Mouse (Mus musculus) cerebellum, adult 11 months (tissue): ENCODE results near the gene Pid1.

ENCODE experiments used
- DNase-seq: peaks from one replicate; pipeline ENCODE4 v3.0.0; 2022

The Pid1 gene

GRCm38 (mm10) chr1:84172941-84173340 is 191.0 kb downstream of the Pid1 start:
- no peak for DNase-seq

DNA sequence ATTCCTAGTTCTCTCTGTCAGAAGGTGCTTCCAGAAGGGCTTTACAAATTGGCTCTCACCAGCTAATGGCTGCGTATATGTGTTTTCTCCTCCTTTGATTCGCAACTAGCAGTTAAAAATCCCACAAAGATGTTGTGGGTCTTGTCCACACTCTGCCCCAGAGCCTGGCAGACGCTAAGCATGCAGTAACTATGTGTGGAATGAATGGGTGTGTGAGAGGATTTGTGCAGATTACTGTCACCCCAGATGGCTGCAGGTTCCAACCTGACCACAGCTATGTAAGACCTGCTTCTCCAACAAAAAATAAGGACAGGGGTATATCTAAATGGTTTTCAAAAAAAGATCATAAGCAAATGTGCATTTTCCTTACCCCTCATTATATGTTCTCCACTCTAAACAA is 206.2 kb downstream of the Pid1 start:
- DNase-seq: no peak

DNA sequence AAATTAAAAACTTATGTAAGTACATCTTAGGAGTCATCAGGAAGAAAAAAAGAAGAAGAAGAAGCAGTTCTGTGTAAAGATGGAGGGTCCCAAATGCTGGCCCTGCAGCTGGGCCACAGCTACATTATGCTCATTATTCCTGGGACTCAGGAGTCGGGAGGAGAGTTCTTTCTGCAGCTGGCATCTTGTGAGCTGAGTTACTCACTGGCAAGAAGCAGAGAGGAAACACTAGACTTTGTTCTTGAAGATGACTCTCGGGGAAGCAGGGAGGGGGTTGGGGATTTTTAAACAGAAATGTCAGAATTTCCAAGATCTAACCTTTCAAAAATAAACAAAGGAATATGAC is 208.4 kb downstream of the Pid1 start:
- no peak for DNase-seq

GRCm38 (mm10) chr1:84154725-84155584 is 209.0 kb downstream of the Pid1 start:
- no peak for DNase-seq

- no peak for DNase-seq
Observed at GRCm38 (mm10) chr1:84153943-84154342, 210.0 kb downstream of the Pid1 start.

DNA sequence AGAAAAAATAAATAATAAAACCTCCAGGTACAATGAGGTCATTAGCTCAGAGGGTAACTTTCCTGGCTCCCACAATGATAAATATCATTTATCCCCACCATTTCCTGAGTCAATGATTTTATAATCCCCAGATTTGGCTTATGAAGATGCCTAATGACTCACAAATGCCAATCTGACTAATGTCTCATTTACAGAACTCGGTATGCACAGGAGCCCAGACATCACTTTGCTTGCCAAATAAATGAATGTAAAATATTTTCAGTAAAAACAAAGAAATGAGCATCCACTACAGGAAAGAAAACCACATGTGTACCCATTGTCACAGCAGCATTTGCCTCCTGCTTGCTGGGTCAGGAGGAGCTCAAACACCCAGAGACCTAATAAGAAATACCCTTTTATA is 222.4 kb downstream of the Pid1 start:
- no peak for DNase-seq

DNA sequence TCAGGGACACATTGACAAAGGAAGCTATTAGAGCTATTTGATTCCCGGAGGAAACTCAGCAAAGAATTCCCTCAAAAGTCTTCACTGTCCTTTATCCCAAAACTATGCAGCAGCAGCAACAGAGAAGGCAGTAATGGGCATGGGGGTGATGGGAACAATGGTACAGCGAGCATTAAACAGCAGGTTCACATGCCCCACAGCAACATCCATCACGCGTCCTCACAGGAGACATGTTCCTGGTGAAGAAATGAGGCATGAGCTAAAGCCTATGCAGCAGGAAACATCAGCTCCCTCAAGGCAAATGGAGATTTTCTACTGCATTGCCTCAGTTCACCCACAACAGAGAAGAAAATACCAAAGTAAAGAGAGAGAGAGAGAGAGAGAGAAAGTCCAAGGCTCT is 231.5 kb downstream of the Pid1 start:
- no peak for DNase-seq

DNA sequence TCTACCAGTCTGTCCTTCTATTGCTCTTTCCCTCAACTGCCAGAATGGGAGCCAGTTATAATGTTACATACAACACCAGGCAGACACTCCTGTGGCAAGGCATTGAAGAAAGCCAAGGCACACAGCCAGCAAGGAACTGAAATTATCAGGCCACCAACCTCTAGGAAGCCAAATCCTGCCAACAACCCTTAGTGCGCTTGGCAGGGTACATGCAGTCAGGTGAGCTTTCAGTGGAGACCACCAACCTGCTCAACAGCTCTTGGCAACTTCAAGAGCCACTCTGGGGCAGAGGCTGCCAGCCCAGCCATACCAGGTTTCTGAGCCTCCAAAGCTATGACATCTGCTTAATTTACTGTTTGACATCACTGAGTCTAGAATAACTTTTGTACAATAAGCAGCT is 232.2 kb downstream of the Pid1 start:
- DNase-seq: peak; percentile 3

GRCm38 (mm10) chr1:84128510-84128909 is 235.5 kb downstream of the Pid1 start:
- peak; percentile 11 for DNase-seq

- DNase-seq: no peak
Observed at GRCm38 (mm10) chr1:84119306-84119705, 244.7 kb downstream of the Pid1 start.

DNA sequence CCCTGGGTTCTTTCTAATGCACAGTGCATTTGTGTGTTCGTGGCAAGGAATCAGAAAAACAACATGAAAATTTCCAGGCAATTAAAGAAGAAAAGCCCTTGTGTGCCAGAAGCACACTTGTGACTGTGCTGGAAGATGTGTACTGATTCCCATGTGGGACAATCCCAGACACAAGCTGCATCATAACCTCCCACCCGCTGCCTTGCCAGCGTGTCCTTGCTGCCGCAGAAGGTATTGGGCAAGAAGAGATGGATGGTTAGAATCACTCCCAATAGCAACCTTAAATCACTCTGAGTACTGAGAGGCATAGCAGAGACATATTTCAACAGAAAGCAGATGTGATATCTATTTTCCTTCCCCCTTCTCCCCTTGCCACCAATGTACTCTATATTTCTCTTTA is 257.2 kb downstream of the Pid1 start:
- no peak for DNase-seq

- no peak for DNase-seq
Observed at GRCm38 (mm10) chr1:84102052-84102451, 261.9 kb downstream of the Pid1 start.

DNA sequence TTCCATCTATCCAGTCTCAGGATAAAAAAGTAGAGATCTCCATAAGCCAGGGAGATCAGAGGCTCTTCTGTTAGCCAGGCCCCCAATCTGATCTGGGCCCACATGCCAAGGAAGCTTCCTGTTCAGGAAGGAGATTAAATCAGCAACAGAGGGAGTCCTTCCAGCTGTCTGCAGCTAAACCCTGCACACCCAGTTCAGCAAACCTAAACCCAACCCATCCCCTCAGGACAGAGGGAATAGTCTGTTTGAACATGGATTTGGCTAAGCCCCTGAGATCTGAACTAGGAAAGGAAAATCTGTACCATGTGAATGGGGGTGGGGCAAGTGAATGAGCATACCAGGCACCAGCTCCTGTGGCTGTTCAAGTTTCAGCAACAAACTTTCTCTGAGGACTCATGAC is 266.6 kb downstream of the Pid1 start:
- DNase-seq: no peak

DNA sequence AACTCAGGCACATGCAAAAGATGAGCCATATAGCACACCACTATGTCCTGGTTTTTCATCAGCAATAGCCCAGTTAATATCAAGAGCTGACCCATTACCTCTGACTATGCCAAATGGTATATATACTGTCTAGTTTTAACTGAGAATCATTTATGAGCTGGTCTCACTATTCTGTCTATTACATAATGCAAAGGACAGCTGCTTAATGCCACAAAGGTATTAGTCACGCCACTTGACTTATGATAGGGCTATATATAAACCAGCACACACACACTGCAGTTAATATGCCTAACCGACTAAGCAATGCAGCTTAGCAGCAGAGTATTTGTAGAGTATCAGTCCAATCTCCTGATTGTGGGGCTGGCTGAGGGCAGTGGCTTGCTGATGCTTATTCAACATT is 270.7 kb downstream of the Pid1 start:
- no peak for DNase-seq

DNA sequence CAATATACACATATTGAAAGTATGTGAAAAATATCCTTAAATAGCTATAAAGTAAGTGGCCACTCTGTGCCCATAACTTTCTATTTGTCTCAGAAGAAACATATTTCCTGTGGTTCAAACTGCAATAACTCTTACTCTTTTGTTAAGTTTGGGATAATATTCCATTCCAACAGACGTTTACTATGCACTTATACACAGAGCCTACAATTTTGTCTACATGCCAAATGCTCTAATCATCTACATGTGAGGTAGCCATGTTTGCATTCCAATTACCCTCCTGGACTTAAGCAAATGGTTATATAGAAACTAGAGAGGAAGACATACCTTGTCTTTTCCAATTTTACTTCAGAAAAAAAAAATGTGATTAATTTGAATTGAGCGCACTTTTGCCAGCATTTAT is 274.3 kb downstream of the Pid1 start:
- DNase-seq: no peak

- DNase-seq: no peak
Observed at GRCm38 (mm10) chr1:84087957-84088356, 276.0 kb downstream of the Pid1 start.

- DNase-seq: no peak
Observed at GRCm38 (mm10) chr1:84087325-84087724, 276.7 kb downstream of the Pid1 start.

GRCm38 (mm10) chr1:84086486-84086885 is 277.5 kb downstream of the Pid1 start:
- DNase-seq: no peak

DNA sequence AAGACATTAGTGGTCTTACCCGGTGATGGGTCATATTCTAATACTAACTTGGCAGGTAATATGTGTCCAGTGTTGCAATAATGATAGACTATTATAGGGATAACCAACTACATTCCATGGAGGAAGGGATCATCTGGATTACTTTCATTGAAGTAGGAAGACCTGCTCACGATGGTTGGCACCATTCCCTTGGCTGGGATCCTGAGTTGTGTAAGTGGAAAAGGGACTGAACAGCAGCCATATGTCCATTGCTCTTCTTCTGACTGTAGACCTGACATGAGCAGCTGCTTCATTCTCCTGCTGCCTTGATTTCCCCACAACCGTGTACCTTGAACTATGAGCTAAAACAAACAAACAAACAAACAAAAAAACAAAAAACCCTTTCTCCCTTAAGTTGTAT is 278.6 kb downstream of the Pid1 start:
- no peak for DNase-seq

DNA sequence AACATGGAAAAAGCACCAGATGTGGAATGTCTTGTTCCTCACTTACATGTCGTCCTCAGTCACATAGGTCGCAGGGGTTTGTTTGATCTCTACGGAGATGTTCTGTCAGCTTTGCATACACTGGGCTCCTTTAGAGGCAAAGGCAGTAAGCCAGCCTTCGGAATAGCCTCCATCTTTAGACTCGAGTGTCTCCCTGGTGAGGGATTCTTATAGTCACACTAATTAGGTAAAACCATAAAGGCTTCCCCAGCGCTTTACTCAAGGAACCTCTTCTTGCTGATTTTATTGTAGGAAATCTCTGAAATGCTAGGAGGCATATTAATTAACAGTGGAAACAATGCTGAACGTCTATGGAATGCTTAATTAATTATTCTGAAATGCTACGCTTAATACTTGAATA is 284.4 kb downstream of the Pid1 start:
- DNase-seq: no peak

DNA sequence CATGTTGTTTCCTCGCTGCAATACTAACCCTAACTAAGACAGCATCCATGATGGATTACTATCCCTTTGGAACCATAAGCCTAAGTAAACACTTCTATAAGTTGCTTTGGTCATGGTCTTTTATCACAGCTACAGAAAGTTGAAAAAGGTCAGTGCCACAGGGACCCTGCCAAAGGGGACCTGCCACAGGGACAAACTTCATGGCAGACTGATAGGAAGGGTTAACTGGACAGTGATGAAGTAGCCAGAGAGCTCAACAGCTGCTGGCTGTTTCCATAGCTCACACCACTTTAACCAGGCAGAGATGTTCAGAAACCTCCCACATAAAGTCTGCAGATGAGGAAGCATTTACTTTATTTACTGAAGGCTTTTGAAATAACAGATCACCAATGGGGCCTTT is 287.0 kb downstream of the Pid1 start:
- no peak for DNase-seq

- peak; percentile 5 for DNase-seq
Observed at GRCm38 (mm10) chr1:84056884-84057630, 306.9 kb downstream of the Pid1 start.

GRCm38 (mm10) chr1:84056306-84056705 is 307.7 kb downstream of the Pid1 start:
- DNase-seq: no peak

DNA sequence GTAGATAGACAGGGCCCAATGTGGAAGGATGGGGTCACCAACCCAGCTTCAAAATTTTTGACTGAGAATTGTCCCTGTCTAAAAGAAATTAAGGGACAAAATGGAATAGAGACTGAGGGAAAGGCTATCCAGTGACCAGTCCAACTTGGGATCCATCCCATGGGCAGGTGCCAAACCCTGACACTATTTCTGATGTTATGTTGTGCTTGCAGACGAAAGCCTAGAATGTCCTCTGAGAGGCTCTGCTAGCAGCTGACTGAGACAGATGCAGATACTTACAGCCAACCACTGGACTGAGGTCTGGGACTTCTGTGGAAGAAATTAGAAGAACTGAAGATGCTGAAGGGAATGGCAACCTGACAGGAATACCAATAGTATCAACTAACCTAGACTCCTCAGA is 338.2 kb downstream of the Pid1 start:
- DNase-seq: no peak
